Mouse (Mus musculus): Measurements from ENCODE around the gene Vmn1r143. TPM values are rescaled to one million over a fixed set of nuclear protein-coding genes. Genes with fewer than 3 reads are reported as not detected.
"Not testable (repeated sequence)": the region's sequence is repeated elsewhere in the genome, so short reads cannot be mapped to it uniquely, and the experiment has no call there.

Vmn1r143 gene
- polyA plus RNA-seq (2012; rRNA removed), result not detected in 2 replicates

DNA sequence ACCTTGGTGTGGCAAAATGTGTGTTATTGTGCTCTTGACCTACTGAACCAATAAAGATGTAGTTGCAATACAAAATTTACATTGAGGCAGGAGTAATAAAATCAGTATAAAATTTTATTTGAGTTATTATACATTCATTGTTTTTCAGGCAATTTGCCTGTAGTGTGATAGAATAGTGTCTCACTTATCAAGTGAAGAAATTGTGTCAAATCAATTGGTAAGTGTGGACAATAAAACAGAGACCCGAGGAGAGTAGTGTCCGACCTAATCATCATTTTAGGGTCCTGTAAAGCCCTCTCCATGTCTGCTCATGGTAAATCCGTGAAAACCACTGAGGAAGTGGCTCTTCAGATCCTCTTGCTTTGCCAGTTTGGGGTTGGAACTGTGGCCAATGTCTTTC is at the start of gene Vmn1r143:
Gene Vmn1r143 (plus strand): TSS at position 301 of the 400 bp plus-strand sequence.
- DNase-seq (ENCODE audit: extremely low spot score in 1 of 2, low spot score in 1 of 2), result not testable (repeated sequence)

DNA sequence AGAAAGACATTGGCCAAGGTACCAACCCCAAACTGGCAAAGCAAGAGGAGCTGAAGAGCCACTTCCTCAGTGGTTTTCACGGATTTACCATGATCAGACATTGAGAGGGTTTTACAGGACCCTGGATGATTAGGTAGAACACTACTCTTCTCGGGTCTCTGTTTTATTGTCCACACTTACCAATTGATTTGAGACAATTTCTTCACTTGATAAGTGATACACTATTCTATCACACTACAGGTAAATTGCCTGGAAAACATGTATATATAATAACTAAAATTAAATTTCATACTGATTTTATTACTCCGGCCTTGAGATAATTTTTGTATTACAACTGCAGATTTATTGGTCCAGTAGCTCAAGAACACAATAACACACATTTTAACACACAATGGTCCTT is 25.2 kb upstream of the Vmn1r143 start, which contains the start of gene Vmn1r142:
Gene Vmn1r142 (minus strand): TSS at position 101 of the 400 bp plus-strand sequence.
- not testable (repeated sequence) for DNase-seq (ENCODE audit: extremely low spot score in 1 of 2, low spot score in 1 of 2)

DNA sequence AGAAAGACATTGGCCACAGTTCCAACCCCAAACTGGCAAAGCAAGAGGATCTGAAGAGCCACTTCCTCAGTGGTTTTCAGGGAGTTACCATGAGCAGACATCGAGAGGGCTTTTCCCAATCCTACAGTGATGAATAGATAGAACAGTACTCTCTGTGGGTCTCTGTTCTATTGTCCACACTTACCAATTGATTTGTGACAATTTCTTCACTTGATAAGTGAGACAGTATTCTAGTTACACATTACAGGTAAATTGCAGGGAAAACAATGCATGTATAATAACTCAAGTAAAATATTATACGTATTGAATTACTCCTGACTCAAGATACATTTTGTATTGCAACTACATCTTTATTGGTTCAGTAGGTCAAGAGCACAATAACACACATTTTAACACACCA is 12.0 kb downstream of the Vmn1r143 start, which contains the start of gene Gm8653:
Gene Gm8653 (minus strand): TSS at position 101 of the 400 bp plus-strand sequence.
- not testable (repeated sequence) for DNase-seq (ENCODE audit: extremely low spot score in 1 of 2, low spot score in 1 of 2)

DNA sequence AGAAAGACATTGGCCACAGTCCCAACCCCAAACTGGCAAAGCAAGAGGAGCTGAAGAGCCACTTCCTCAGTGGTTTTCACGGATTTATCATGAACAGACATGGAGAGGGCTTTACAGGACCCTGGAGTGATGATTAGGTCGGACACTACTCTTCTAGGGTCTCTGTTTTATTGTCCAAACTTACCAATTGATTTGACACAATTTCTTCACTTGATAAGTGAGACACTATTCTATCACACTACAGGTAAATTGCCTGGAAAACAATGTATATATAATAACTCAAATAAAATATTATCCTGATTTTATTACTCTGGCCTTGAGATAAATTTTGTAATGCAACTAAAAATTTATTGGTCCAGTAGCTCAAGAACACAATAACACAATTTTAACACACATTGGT is 40.2 kb downstream of the Vmn1r143 start, which contains the start of gene Gm8453:
Gene Gm8453 (minus strand): TSS at position 101 of the 400 bp plus-strand sequence.
- not testable (repeated sequence) for DNase-seq (ENCODE audit: extremely low spot score in 1 of 2, low spot score in 1 of 2)

Other genes starting within 250 kb of the Vmn1r143 start
- gene Vmn1r137, start 194.8 kb upstream of the Vmn1r143 start, polyA plus RNA-seq (2012; rRNA removed), result not detected in 2 replicates
- gene Vmn1r138, start 160.5 kb upstream of the Vmn1r143 start, polyA plus RNA-seq (2012; rRNA removed), result not detected in 2 replicates
- gene Gm6176, start 133.1 kb upstream of the Vmn1r143 start, polyA plus RNA-seq (2012; rRNA removed), result not detected in 2 replicates
- not detected in 2 replicates for gene Vmn1r139, start 120.3 kb upstream of the Vmn1r143 start, polyA plus RNA-seq (2012; rRNA removed)
- not detected in 2 replicates for gene Gm16451, start 71.1 kb upstream of the Vmn1r143 start, polyA plus RNA-seq (2012; rRNA removed)
- not detected in 2 replicates for gene Gm10666, start 54.6 kb upstream of the Vmn1r143 start, polyA plus RNA-seq (2012; rRNA removed)
- gene Vmn1r142, start 25.3 kb upstream of the Vmn1r143 start, polyA plus RNA-seq (2012; rRNA removed), result not detected in 2 replicates
- gene Gm8653, start 11.9 kb downstream of the Vmn1r143 start, polyA plus RNA-seq (2012; rRNA removed), result not detected in 2 replicates
- gene Gm8453, start 40.1 kb downstream of the Vmn1r143 start, polyA plus RNA-seq (2012; rRNA removed), result not detected in 2 replicates
- gene Gm4187, start 140.3 kb downstream of the Vmn1r143 start, polyA plus RNA-seq (2012; rRNA removed), result not detected in 2 replicates
- not detected in 2 replicates for gene Gm8660, start 181.7 kb downstream of the Vmn1r143 start, polyA plus RNA-seq (2012; rRNA removed)
- gene Vmn1r148, start 224.2 kb downstream of the Vmn1r143 start, polyA plus RNA-seq (2012; rRNA removed), result not detected in 2 replicates
- gene Vmn1r149, start 248.9 kb downstream of the Vmn1r143 start, polyA plus RNA-seq (2012; rRNA removed), result not detected in 2 replicates